ENCODE assay signal across 7 mouse cellular contexts in the genomic region with DNA sequence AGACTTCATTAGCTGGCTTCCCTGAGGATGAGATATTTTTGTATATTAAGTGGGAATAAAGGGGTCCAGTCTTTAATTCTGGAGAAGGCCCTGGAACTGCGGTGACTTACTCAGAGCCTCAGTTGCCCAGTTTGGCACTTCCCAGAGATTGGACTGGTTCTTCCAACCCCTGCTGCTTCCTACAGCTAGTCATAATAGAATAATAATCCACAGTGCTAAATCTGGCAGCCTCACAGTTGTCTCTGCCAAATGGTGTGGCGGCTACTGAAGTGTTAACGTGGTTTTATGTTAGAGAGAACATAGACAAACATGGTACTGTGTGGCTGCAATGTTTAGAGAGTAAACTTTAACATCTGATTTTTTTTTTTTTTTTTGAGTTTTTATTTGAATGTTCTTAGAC. TPM values are rescaled to one million over a fixed set of nuclear protein-coding genes. Genes with fewer than 3 reads are reported as not detected.
DNase-seq lines count a peak whose midpoint lies in the region; ATAC-seq and TF ChIP-seq lines count a peak whose summit lies in the region.

No protein-coding gene starts in this region.

- H3K4me3 ChIP-seq in lung, embryonic 14.5 days (ENCODE audit: low read depth, low read length), result peak overlapping the region; percentile 80
- H3K4me3 ChIP-seq in forebrain, embryonic 14.5 days (ENCODE audit: low read depth, low read length), result peak overlapping the region; percentile 79
- peak overlapping the region; percentile 81 for H3K4me3 ChIP-seq in limb, embryonic 12.5 days (replicated peaks)
- H3K4me3 ChIP-seq in neural tube, embryonic 15.5 days (replicated peaks), result peak overlapping the region; percentile 5; the same call in 1 of the 2 replicates

- no peaks in the 10 kb centered on the region for H3K27me3 ChIP-seq in lung, embryonic 14.5 days (ENCODE audit: insufficient read depth, low read length)
- H3K27me3 ChIP-seq in forebrain, embryonic 14.5 days (replicated peaks; ENCODE audit: control insufficient read depth, insufficient read depth, low read length), result no peaks in the 10 kb centered on the region
- peaks cover 3% of the 10 kb centered on the region; the same call in 1 of the 2 replicates for H3K27me3 ChIP-seq in limb, embryonic 12.5 days
- peaks cover 3% of the 10 kb centered on the region; the same call in 1 of the 2 replicates for H3K27me3 ChIP-seq in neural tube, embryonic 15.5 days (replicated peaks)

- no peak for DNase-seq in lung, embryonic 14.5 days
- no peak for DNase-seq in lung, postnatal 4 days
- peak; percentile 41 for DNase-seq in forebrain, embryonic 14.5 days (ENCODE audit: low spot score)
- DNase-seq in retina, embryonic 14.5 days (ENCODE audit: low spot score), result no peak
- DNase-seq in spleen, postnatal 10 days (ENCODE audit: low spot score in 2 of 2), result no peak

- WGBS in lung, embryonic 14.5 days, result 75% methylated on average over 3 of the region's 3 CpGs
- 66% methylated on average over 3 of the region's 3 CpGs for WGBS in forebrain, embryonic 14.5 days
- 86% methylated on average over 3 of the region's 3 CpGs for WGBS in limb, embryonic 12.5 days
- 74% methylated on average over 3 of the region's 3 CpGs for WGBS in neural tube, embryonic 15.5 days

- H3K9ac ChIP-seq in lung, embryonic 14.5 days, result peak overlapping the region; percentile 86
- no peak overlapping the region; the same call in 1 of the 2 replicates for H3K9ac ChIP-seq in forebrain, embryonic 14.5 days (ENCODE audit: low read length)
- H3K9ac ChIP-seq in limb, embryonic 12.5 days (replicated peaks), result peak overlapping the region; percentile 87; the same call in 1 of the 2 replicates
- no peak overlapping the region; the same call in 1 of the 2 replicates for H3K9ac ChIP-seq in neural tube, embryonic 15.5 days (replicated peaks)

- H3K4me1 ChIP-seq in lung, embryonic 14.5 days (ENCODE audit: insufficient read depth), result peaks cover 7% of the 10 kb centered on the region
- peaks cover 12% of the 10 kb centered on the region for H3K4me1 ChIP-seq in forebrain, embryonic 14.5 days (ENCODE audit: control insufficient read depth, insufficient read depth, low read length)
- peaks cover 18% of the 10 kb centered on the region for H3K4me1 ChIP-seq in limb, embryonic 12.5 days (replicated peaks)
- H3K4me1 ChIP-seq in neural tube, embryonic 15.5 days, result peaks cover 21% of the 10 kb centered on the region

- ATAC-seq in lung, embryonic 14.5 days (ENCODE audit: insufficient read depth), result no peak
- ATAC-seq in forebrain, embryonic 14.5 days, result no peak
- ATAC-seq in limb, embryonic 12.5 days (ENCODE audit: insufficient number of reproducible peaks, insufficient read depth, low FRiP score, low TSS enrichment, low read depth), result no peak
- no peak for ATAC-seq in neural tube, embryonic 15.5 days (ENCODE audit: low FRiP score)

- H3K27ac ChIP-seq in lung, embryonic 14.5 days (ENCODE audit: low read depth), result no peak overlapping the region
- H3K27ac ChIP-seq in forebrain, embryonic 14.5 days (ENCODE audit: low read depth, low read length), result peak overlapping the region; percentile 71
- peak overlapping the region; percentile 41; the same call in 1 of the 2 replicates for H3K27ac ChIP-seq in limb, embryonic 12.5 days
- no peak overlapping the region for H3K27ac ChIP-seq in neural tube, embryonic 15.5 days (replicated peaks)

- H3K4me2 ChIP-seq in lung, embryonic 14.5 days, result peak overlapping the region; percentile 86
- H3K4me2 ChIP-seq in forebrain, embryonic 14.5 days (ENCODE audit: low read length), result peak overlapping the region; percentile 80
- H3K4me2 ChIP-seq in limb, embryonic 12.5 days, result peak overlapping the region; percentile 86
- H3K4me2 ChIP-seq in neural tube, embryonic 15.5 days, result peak overlapping the region; percentile 63

- TF ChIP-seq CTCF in lung, embryonic 14.5 days (IDR thresholded peaks at IDR 0.05; ENCODE audit: low read depth), result no peak

- H3K36me3 ChIP-seq in lung, embryonic 14.5 days (ENCODE audit: insufficient read depth), result peaks cover 42% of the 10 kb centered on the region
- peaks cover 41% of the 10 kb centered on the region for H3K36me3 ChIP-seq in forebrain, embryonic 14.5 days (ENCODE audit: control insufficient read depth, insufficient read depth, low read length)
- H3K36me3 ChIP-seq in limb, embryonic 12.5 days, result peaks cover 47% of the 10 kb centered on the region
- peaks cover 39% of the 10 kb centered on the region for H3K36me3 ChIP-seq in neural tube, embryonic 15.5 days

- no peaks in the 10 kb centered on the region for H3K9me3 ChIP-seq in lung, embryonic 14.5 days (ENCODE audit: low read depth, low read length)
- no peaks in the 10 kb centered on the region for H3K9me3 ChIP-seq in forebrain, embryonic 14.5 days (replicated peaks; ENCODE audit: control insufficient read depth, low read length)
- H3K9me3 ChIP-seq in limb, embryonic 12.5 days, result no peaks in the 10 kb centered on the region
- no peaks in the 10 kb centered on the region for H3K9me3 ChIP-seq in neural tube, embryonic 15.5 days (replicated peaks)

RNA-seq across cellular contexts. Expression of gene Ppib, which starts 1.6 kb away (rescaled TPM):
- 654 and 655 TPM in 2 replicates for polyA plus RNA-seq in lung, embryonic 14.5 days (2014; fragmentation: Nextera tagmentation; extraction: Ambion mirVana)
- polyA plus RNA-seq in forebrain, embryonic 14.5 days (2014; fragmentation: Nextera tagmentation; extraction: Ambion mirVana), result 401 and 454 TPM in 2 replicates
- 527 and 542 TPM in 2 replicates for polyA plus RNA-seq in limb, embryonic 12.5 days (2016; fragmentation: Nextera tagmentation; extraction: Ambion mirVana)
- 371 and 378 TPM in 2 replicates for polyA plus RNA-seq in neural tube, embryonic 15.5 days (2015; fragmentation: Nextera tagmentation; extraction: Ambion mirVana)

RNA-seq across cellular contexts. Expression of gene Snx22, which starts 7.9 kb away (rescaled TPM):
- 11.0 and 11.1 TPM in 2 replicates for polyA plus RNA-seq in lung, embryonic 14.5 days (2014; fragmentation: Nextera tagmentation; extraction: Ambion mirVana)
- 3.6 and 4.8 TPM in 2 replicates for polyA plus RNA-seq in forebrain, embryonic 14.5 days (2014; fragmentation: Nextera tagmentation; extraction: Ambion mirVana)
- polyA plus RNA-seq in limb, embryonic 12.5 days (2016; fragmentation: Nextera tagmentation; extraction: Ambion mirVana), result 4.6 and 4.9 TPM in 2 replicates
- polyA plus RNA-seq in neural tube, embryonic 15.5 days (2015; fragmentation: Nextera tagmentation; extraction: Ambion mirVana), result 10.7 and 12.1 TPM in 2 replicates

Comparison
In these comparisons a context has a peak if more than half of its experiments do, and no peak if none do; other contexts are left out.
1. H3K27ac ChIP-seq: peak in forebrain, embryonic 14.5 days (single experiment) and limb, embryonic 12.5 days (single experiment); none in lung, embryonic 14.5 days (single experiment) and neural tube, embryonic 15.5 days (single experiment).
2. H3K4me3 ChIP-seq: peak in every context shown above with its lines; median percentile 81 in limb, embryonic 12.5 days; 80 in lung, embryonic 14.5 days; 79 in forebrain, embryonic 14.5 days; 5 in neural tube, embryonic 15.5 days.
3. H3K9ac ChIP-seq: peak in lung, embryonic 14.5 days (single experiment) and limb, embryonic 12.5 days (single experiment); none in forebrain, embryonic 14.5 days (single experiment) and neural tube, embryonic 15.5 days (single experiment).
4. Peak in every context shown above with its lines, with median percentiles within 50 percentile points of each other: H3K4me2 ChIP-seq.